Mouse (Mus musculus): ENCODE results near the gene Esm1. TPM values are rescaled to one million over a fixed set of nuclear protein-coding genes. Genes with fewer than 3 reads are reported as not detected.

Gene Esm1
- polyA plus RNA-seq, 1 experiment from 2014 or later, result 0.97 TPM

GRCm38 (mm10) chr13:113256766-113257165 lies 47.3 kb downstream of the Esm1 start:
- no peaks in the 10 kb centered on the region for H3K36me3 ChIP-seq (ENCODE audit: control insufficient read depth, insufficient read depth, low read length)
- WGBS, result 90% methylated on average over 2 of the region's 2 CpGs
- no peak overlapping the region for H3K27ac ChIP-seq (ENCODE audit: low read depth, low read length)
- no peak overlapping the region for H3K4me3 ChIP-seq (ENCODE audit: low read depth, low read length)
- DNase-seq (ENCODE audit: low spot score, missing footprints) (no peak), ATAC-seq (ENCODE audit: low FRiP score) (no peak)
- H3K9ac ChIP-seq (ENCODE audit: low read length), result no peak overlapping the region
- H3K9me3 ChIP-seq (ENCODE audit: control insufficient read depth, low read length), result no peaks in the 10 kb centered on the region
- no peak overlapping the region for H3K4me2 ChIP-seq
- H3K4me1 ChIP-seq (ENCODE audit: control insufficient read depth, insufficient read depth, low read length), result no peaks in the 10 kb centered on the region
- no peaks in the 10 kb centered on the region for H3K27me3 ChIP-seq (ENCODE audit: control insufficient read depth, insufficient read depth, low read length)

GRCm38 (mm10) chr13:113257190-113257589 lies 47.7 kb downstream of the Esm1 start:
- no peak overlapping the region for H3K9ac ChIP-seq (ENCODE audit: low read length)
- WGBS, result 44% methylated on average over 5 of the region's 5 CpGs
- DNase-seq (ENCODE audit: low spot score, missing footprints) (no peak), ATAC-seq (ENCODE audit: low FRiP score) (no peak)
- no peaks in the 10 kb centered on the region for H3K36me3 ChIP-seq (ENCODE audit: control insufficient read depth, insufficient read depth, low read length)
- no peaks in the 10 kb centered on the region for H3K27me3 ChIP-seq (ENCODE audit: control insufficient read depth, insufficient read depth, low read length)
- H3K27ac ChIP-seq (ENCODE audit: low read depth, low read length), result no peak overlapping the region
- H3K4me2 ChIP-seq, result no peak overlapping the region
- H3K9me3 ChIP-seq (ENCODE audit: control insufficient read depth, low read length), result no peaks in the 10 kb centered on the region
- H3K4me3 ChIP-seq (ENCODE audit: low read depth, low read length), result no peak overlapping the region
- H3K4me1 ChIP-seq (ENCODE audit: control insufficient read depth, insufficient read depth, low read length), result no peaks in the 10 kb centered on the region

- no peaks in the 10 kb centered on the region for H3K27me3 ChIP-seq (ENCODE audit: control insufficient read depth, insufficient read depth, low read length)
- DNase-seq (ENCODE audit: low spot score, missing footprints), result no peak
- H3K4me3 ChIP-seq (ENCODE audit: low read depth, low read length), result no peak overlapping the region
- no peak overlapping the region for H3K27ac ChIP-seq (ENCODE audit: low read depth, low read length)
- H3K4me2 ChIP-seq, result no peak overlapping the region
- H3K4me1 ChIP-seq (ENCODE audit: control insufficient read depth, insufficient read depth, low read length), result no peaks in the 10 kb centered on the region
- H3K36me3 ChIP-seq (ENCODE audit: control insufficient read depth, insufficient read depth, low read length), result no peaks in the 10 kb centered on the region
- no peaks in the 10 kb centered on the region for H3K9me3 ChIP-seq (ENCODE audit: control insufficient read depth, low read length)
- no peak overlapping the region for H3K9ac ChIP-seq (ENCODE audit: low read length)
- WGBS, result 87% methylated on average over 5 of the region's 5 CpGs
- no peak for ATAC-seq (ENCODE audit: low FRiP score)
Measured at GRCm38 (mm10) chr13:113259237-113259636, 49.8 kb downstream of the Esm1 start.

GRCm38 (mm10) chr13:113262822-113263221 lies 53.4 kb downstream of the Esm1 start:
- H3K4me1 ChIP-seq (ENCODE audit: control insufficient read depth, insufficient read depth, low read length), result no peaks in the 10 kb centered on the region
- no peak for DNase-seq (ENCODE audit: low spot score, missing footprints)
- no peak overlapping the region for H3K4me3 ChIP-seq (ENCODE audit: low read depth, low read length)
- H3K27me3 ChIP-seq (ENCODE audit: control insufficient read depth, insufficient read depth, low read length), result no peaks in the 10 kb centered on the region
- WGBS, result 89% methylated on average over 12 of the region's 12 CpGs
- no peak overlapping the region for H3K4me2 ChIP-seq
- no peaks in the 10 kb centered on the region for H3K36me3 ChIP-seq (ENCODE audit: control insufficient read depth, insufficient read depth, low read length)
- no peak for ATAC-seq (ENCODE audit: low FRiP score)
- no peak overlapping the region for H3K27ac ChIP-seq (ENCODE audit: low read depth, low read length)
- H3K9me3 ChIP-seq (ENCODE audit: control insufficient read depth, low read length), result no peaks in the 10 kb centered on the region
- H3K9ac ChIP-seq (ENCODE audit: low read length), result no peak overlapping the region

GRCm38 (mm10) chr13:113265257-113265656 lies 55.8 kb downstream of the Esm1 start:
- Histone ChIP-seq H3K4me3 (ENCODE audit: low read depth, low read length) (no peak overlapping the region), H3K9me3 (ENCODE audit: control insufficient read depth, low read length) (no peaks in the 10 kb centered on the region), H3K36me3 (ENCODE audit: control insufficient read depth, insufficient read depth, low read length) (no peaks in the 10 kb centered on the region), H3K27ac (ENCODE audit: low read depth, low read length) (no peak overlapping the region), H3K9ac (ENCODE audit: low read length) (no peak overlapping the region), H3K4me2 (no peak overlapping the region), H3K27me3 (ENCODE audit: control insufficient read depth, insufficient read depth, low read length) (no peaks in the 10 kb centered on the region), H3K4me1 (ENCODE audit: control insufficient read depth, insufficient read depth, low read length) (no peaks in the 10 kb centered on the region)
- 33% methylated on average over 13 of the region's 13 CpGs for WGBS
- DNase-seq (ENCODE audit: low spot score, missing footprints), result peak; percentile 98
- no peak for ATAC-seq (ENCODE audit: low FRiP score)

GRCm38 (mm10) chr13:113266495-113266951 lies 57.1 kb downstream of the Esm1 start:
- peak; percentile 41; the same call in 1 of the 2 replicates for ATAC-seq (ENCODE audit: low FRiP score)
- no peaks in the 10 kb centered on the region for H3K36me3 ChIP-seq (ENCODE audit: control insufficient read depth, insufficient read depth, low read length)
- no peak overlapping the region for H3K27ac ChIP-seq (ENCODE audit: low read depth, low read length)
- 30% methylated on average over 9 of the region's 9 CpGs for WGBS
- no peaks in the 10 kb centered on the region for H3K4me1 ChIP-seq (ENCODE audit: control insufficient read depth, insufficient read depth, low read length)
- H3K9ac ChIP-seq (ENCODE audit: low read length), result no peak overlapping the region
- H3K4me2 ChIP-seq, result no peak overlapping the region; the same call in 1 of the 2 replicates
- no peaks in the 10 kb centered on the region for H3K27me3 ChIP-seq (ENCODE audit: control insufficient read depth, insufficient read depth, low read length)
- H3K4me3 ChIP-seq (ENCODE audit: low read depth, low read length), result no peak overlapping the region
- H3K9me3 ChIP-seq (ENCODE audit: control insufficient read depth, low read length), result no peaks in the 10 kb centered on the region
- DNase-seq (ENCODE audit: low spot score, missing footprints), result peak; percentile 99

- H3K27me3 ChIP-seq (ENCODE audit: control insufficient read depth, insufficient read depth, low read length), result no peaks in the 10 kb centered on the region
- no peaks in the 10 kb centered on the region for H3K4me1 ChIP-seq (ENCODE audit: control insufficient read depth, insufficient read depth, low read length)
- H3K9ac ChIP-seq (ENCODE audit: low read length), result no peak overlapping the region
- WGBS, result 90% methylated on average over 3 of the region's 3 CpGs
- no peak overlapping the region for H3K27ac ChIP-seq (ENCODE audit: low read depth, low read length)
- no peak for ATAC-seq (ENCODE audit: low FRiP score)
- H3K9me3 ChIP-seq (ENCODE audit: control insufficient read depth, low read length), result no peaks in the 10 kb centered on the region
- no peaks in the 10 kb centered on the region for H3K36me3 ChIP-seq (ENCODE audit: control insufficient read depth, insufficient read depth, low read length)
- H3K4me2 ChIP-seq, result no peak overlapping the region
- DNase-seq (ENCODE audit: low spot score, missing footprints), result no peak
- H3K4me3 ChIP-seq (ENCODE audit: low read depth, low read length), result no peak overlapping the region
Measured at GRCm38 (mm10) chr13:113267204-113267603, 57.7 kb downstream of the Esm1 start.

Other genes with a start within 250 kb of the Esm1 start
- gene Ccno, start 221.9 kb upstream of the Esm1 start, polyA plus RNA-seq (2014; fragmentation: Nextera tagmentation; extraction: Ambion mirVana), result 0.39 and 0.68 TPM in 2 replicates
- gene Mcidas, start 215.8 kb upstream of the Esm1 start, polyA plus RNA-seq (2014; fragmentation: Nextera tagmentation; extraction: Ambion mirVana), result 0.12 TPM in 2 replicates
- gene Cdc20b, start 174.5 kb upstream of the Esm1 start, polyA plus RNA-seq (2014; fragmentation: Nextera tagmentation; extraction: Ambion mirVana), result not detected in 2 replicates
- gene Gpx8, start 163.2 kb upstream of the Esm1 start, polyA plus RNA-seq (2014; fragmentation: Nextera tagmentation; extraction: Ambion mirVana), result 117 and 123 TPM in 2 replicates
- not detected in 2 replicates for gene Gzma, start 108.7 kb upstream of the Esm1 start, polyA plus RNA-seq (2014; fragmentation: Nextera tagmentation; extraction: Ambion mirVana)
- not detected in 2 replicates for gene Gzmk, start 16.2 kb downstream of the Esm1 start, polyA plus RNA-seq (2014; fragmentation: Nextera tagmentation; extraction: Ambion mirVana)
- 1.3 and 1.5 TPM in 2 replicates for gene BC067074, start 83.5 kb downstream of the Esm1 start, polyA plus RNA-seq (2014; fragmentation: Nextera tagmentation; extraction: Ambion mirVana)

Data from midbrain, embryonic 11.5 days (tissue).